Mouse (Mus musculus): ENCODE results near the gene Mrm3.

GRCm38 (mm10) chr11:76255431-76256001 lies 12.0 kb downstream of the Mrm3 start:
- TF ChIP-seq EP300 (IDR thresholded peaks at IDR 0.05; ENCODE audit: insufficient read depth, low read depth, low read length): no peak
- no peak for TF ChIP-seq CTCF (IDR thresholded peaks at IDR 0.05)
- no peak for TF ChIP-seq POLR2A (IDR thresholded peaks at IDR 0.05; ENCODE audit: insufficient read depth, low read depth, low read length)

All from heart, adult 2 months (tissue).